25 mouse cellular contexts compared by ENCODE assay signal in genomic region chr14:100934554-100934953, GRCm38 (mm10).
DNase-seq lines count a peak whose midpoint lies in the region; ATAC-seq and TF ChIP-seq lines count a peak whose summit lies in the region.
"Had no signal": no experiment of that assay in that cellular context is flagged by ENCODE, and none has a peak within 500 bp of the region (broad histone marks: within the 10 kb centered on the region; RNA-seq: fewer than 3 reads in every experiment).

No protein-coding gene starts in this region.

- no peaks in the 10 kb centered on the region for H3K36me3 ChIP-seq in lung, postnatal 0 days (ENCODE audit: insufficient read depth, low read length)
- H3K36me3 ChIP-seq: forebrain, embryonic 10.5 days; hindbrain, embryonic 10.5 days; hindbrain, embryonic 13.5 days had no signal

- no peaks in the 10 kb centered on the region for H3K9me3 ChIP-seq in lung, postnatal 0 days (ENCODE audit: low read length)
- H3K9me3 ChIP-seq: forebrain, embryonic 10.5 days; forebrain, embryonic 13.5 days; hindbrain, embryonic 10.5 days; hindbrain, embryonic 13.5 days had no signal

- no peaks in the 10 kb centered on the region for H3K4me1 ChIP-seq in lung, postnatal 0 days (ENCODE audit: insufficient read depth, low read depth, low read length)
- H3K4me1 ChIP-seq: forebrain, embryonic 10.5 days; forebrain, embryonic 13.5 days; hindbrain, embryonic 10.5 days; hindbrain, embryonic 13.5 days had no signal

- no peak for TF ChIP-seq EP300 in lung, postnatal 0 days (IDR thresholded peaks at IDR 0.05)

- no peak for TF ChIP-seq CTCF in lung, postnatal 0 days (IDR thresholded peaks at IDR 0.05)

- H3K4me3 ChIP-seq in lung, postnatal 0 days (ENCODE audit: low read depth, low read length) = no peak overlapping the region
- H3K4me3 ChIP-seq: forebrain, embryonic 10.5 days; forebrain, embryonic 13.5 days; hindbrain, embryonic 10.5 days; hindbrain, embryonic 13.5 days had no signal

- H3K27ac ChIP-seq in lung, postnatal 0 days (ENCODE audit: low read length) = no peak overlapping the region
- H3K27ac ChIP-seq: forebrain, embryonic 10.5 days; forebrain, embryonic 13.5 days; hindbrain, embryonic 10.5 days; hindbrain, embryonic 13.5 days had no signal

- H3K27me3 ChIP-seq in lung, postnatal 0 days (replicated peaks; ENCODE audit: insufficient read depth, low read length) = no peaks in the 10 kb centered on the region
- H3K27me3 ChIP-seq: forebrain, embryonic 13.5 days; hindbrain, embryonic 13.5 days had no signal

- intact Hi-C loops in heart, postnatal 10 days (cut with DNase I) = loop anchor here (10.0 kb wide), 1 partner anchor 60 kb away; no protein-coding TSS in a partner anchor

- WGBS in lung, postnatal 0 days = 74% methylated on average over 7 of the region's 7 CpGs

- no peak overlapping the region for H3K9ac ChIP-seq in lung, postnatal 0 days (replicated peaks; ENCODE audit: low read depth)
- H3K9ac ChIP-seq: forebrain, embryonic 13.5 days; hindbrain, embryonic 13.5 days had no signal

- DNase-seq in lung, postnatal 0 days (ENCODE audit: low spot score) = peak; percentile 12
- DNase-seq in lung, postnatal 4 days = no peak
- DNase-seq in A20 (ENCODE audit: low read depth, low spot score) = peak; percentile 3
- no peak for DNase-seq in left cerebral cortex, adult 18-20 months (ENCODE audit: low spot score in 2 of 2)
- DNase-seq in right cerebral cortex, postnatal 4 days = no peak
- no peak for DNase-seq in heart, postnatal 10 days
- DNase-seq: adrenal gland, adult 8-10 months; adrenal gland, postnatal 25 days; cerebellum, adult 11-12 months; cerebellum, adult 8-10 months; cerebellum, postnatal 10 days; cerebellum, postnatal 36 days; gastrocnemius, postnatal 10 days; gastrocnemius, postnatal 36 days; heart, adult 11 months; heart, postnatal 36 days had no signal

- ATAC-seq in lung, postnatal 0 days = no peak
- ATAC-seq in megakaryocyte, adult 5-6 weeks (ENCODE audit: poor library complexity, severe bottlenecking) = peak; percentile 69
- ATAC-seq: activated CD4-positive, CD25-positive, alpha-beta regulatory T cell, adult 4 months; forebrain, embryonic 13.5 days; forebrain, embryonic 16.5 days; hindbrain, embryonic 16.5 days had no signal

- no peak overlapping the region for H3K4me2 ChIP-seq in lung, postnatal 0 days (replicated peaks; ENCODE audit: low read depth, low read length)
- H3K4me2 ChIP-seq: forebrain, embryonic 13.5 days; heart, embryonic 11.5 days; hindbrain, embryonic 13.5 days had no signal

Comparison
In these comparisons a context has a peak if more than half of its experiments do, and no peak if none do; other contexts are left out.
1. DNase-seq: peak in lung, postnatal 0 days (single experiment) and A20 (single experiment); none in lung, postnatal 4 days (0 of 2), left cerebral cortex, adult 18-20 months (0 of 2), right cerebral cortex, postnatal 4 days (single experiment) and heart, postnatal 10 days (0 of 2).